Mouse (Mus musculus) embryonic stem cell, embryonic (primary cell): ENCODE data around the gene Anp32b.

Experiments
- CTCF ChIA-PET, 4 experiments: fragments of 300-600 bp in 2 of 4; fragments of 350-600 bp in 2 of 4; sonication (Branson Sonifier 250); formaldehyde crosslinking; loops; one replicate each; lab custom pipeline; 2022; ENCODE audit warnings: inconsistent platforms in 2 of 4; lab: Charles Lee
- POLR2A ChIA-PET, 4 experiments: fragments of 300-600 bp in 2 of 4; fragments of 350-600 bp in 2 of 4; sonication (Branson Sonifier 250); formaldehyde crosslinking; loops; one replicate each; lab custom pipeline; 2022; ENCODE audit warnings: antibody characterized with exemption in 4 of 4, inconsistent platforms in 1 of 4; lab: Charles Lee

The Anp32b gene

DNA sequence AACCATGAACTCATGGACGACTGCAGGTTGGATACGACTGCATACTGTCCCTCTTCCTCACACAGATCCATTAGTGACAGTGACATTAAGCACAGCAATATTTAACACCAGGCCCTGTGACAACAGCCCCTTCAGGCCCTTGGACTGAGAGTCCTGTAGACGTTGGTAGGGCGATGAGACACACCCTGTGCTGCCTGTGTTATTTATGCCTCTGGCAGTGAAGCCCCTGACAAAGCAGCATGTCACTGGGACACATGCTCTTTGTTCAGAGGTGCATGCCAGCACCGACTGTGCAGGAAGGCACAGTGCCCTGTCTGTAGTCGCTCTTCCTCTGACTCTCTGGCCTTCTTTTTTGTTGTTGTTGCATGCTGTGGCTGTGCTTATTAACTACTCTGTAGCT is 1.8 kb upstream of the Anp32b start:
- ChIA-PET POLR2A (interaction anchor here (0.6 to 4.9 kb wide), 21 partner anchors 8 to 1252 kb away, joined by 3 to 68 read pairs (median 4); partner anchors contain the start of gene Trmo (in 3 of the 4)), CTCF (no interaction called here)

GRCm38 (mm10) chr4:46450020-46450518 is 633 bp upstream of the Anp32b start:
- POLR2A ChIA-PET, result interaction anchor here (0.6 to 4.9 kb wide), 76 partner anchors 8 to 993 kb away, joined by 3 to 68 read pairs (median 4); partner anchors contain the start of genes Trmo (in 4 of the 4), Nans (in 1 of the 4) and Xpa (in 1 of the 4)
- CTCF ChIA-PET, result interaction anchor here in 3 of 4 experiments (0.6 to 1.6 kb wide), 6 partner anchors 18 to 1912 kb away, joined by 3 to 6 read pairs (median 3); no protein-coding TSS in a partner anchor

DNA sequence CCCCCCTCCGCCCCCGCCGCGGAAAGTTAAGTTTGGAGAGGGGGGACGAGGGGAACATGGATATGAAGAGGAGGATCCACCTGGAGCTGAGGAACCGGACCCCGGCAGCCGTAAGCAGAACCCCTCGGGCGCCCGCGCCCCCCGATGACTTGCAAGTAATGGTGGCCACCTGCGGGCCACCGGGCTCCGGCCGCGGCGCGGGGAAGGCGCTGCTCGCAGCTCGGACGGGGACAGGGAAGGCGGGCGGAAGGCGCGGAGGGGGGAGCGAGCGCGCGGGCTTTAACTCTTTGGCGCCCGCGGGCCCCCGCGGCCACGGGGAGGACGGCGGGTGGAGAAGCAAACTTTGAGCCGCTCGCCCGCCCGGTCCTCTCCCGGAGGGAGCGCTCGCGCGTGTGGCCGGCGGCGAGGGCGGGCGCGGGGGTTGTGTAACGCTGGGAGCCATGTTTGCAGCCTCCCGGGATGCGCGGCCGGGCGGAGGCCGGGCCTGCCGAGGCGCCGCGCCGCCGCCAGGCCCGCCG is 597 bp downstream of the Anp32b start:
- ChIA-PET CTCF (interaction anchor here in 1 of 4 experiments (1.6 kb wide), 1 partner anchor 61 kb away, joined by 6 read pairs; no protein-coding TSS in a partner anchor), POLR2A (interaction anchor here (0.5 to 4.9 kb wide), 55 partner anchors 8 to 1572 kb away, joined by 3 to 68 read pairs (median 4); partner anchors contain the start of genes Trmo (in 4 of the 4), Nans (in 1 of the 4) and Xpa (in 1 of the 4))

- CTCF ChIA-PET, result interaction anchor here in 1 of 4 experiments (1.1 kb wide), 1 partner anchor 61 kb away, joined by 3 read pairs; no protein-coding TSS in a partner anchor
These were observed 1.2 kb downstream of the Anp32b start for GRCm38 (mm10) chr4:46451758-46452480.

DNA sequence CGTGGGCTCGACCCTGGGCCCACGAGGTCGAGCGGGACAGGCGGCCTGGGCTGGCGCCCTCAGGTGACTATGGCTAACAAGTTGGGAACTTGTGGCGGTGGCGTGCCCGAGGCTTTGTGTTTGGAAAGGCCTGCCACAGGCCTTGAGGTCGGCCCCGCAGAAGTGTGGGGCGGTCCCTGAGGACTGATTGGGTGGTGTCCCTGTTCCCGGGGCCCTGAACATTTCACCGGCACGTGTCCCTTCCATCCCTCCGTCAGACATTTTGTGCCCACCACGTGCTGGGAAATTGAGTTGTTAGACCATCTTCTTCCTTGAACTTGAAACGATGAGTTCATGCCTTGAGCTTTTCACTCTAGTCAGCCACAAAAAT is 1.8 kb downstream of the Anp32b start:
- POLR2A ChIA-PET, result interaction anchor here (1.0 to 18.9 kb wide), 14 partner anchors 11 to 1749 kb away, joined by 3 to 581 read pairs (median 6); partner anchors contain the start of genes Trmo (in 2 of the 4) and Foxe1 (in 1 of the 4)
- CTCF ChIA-PET, result interaction anchor here in 1 of 4 experiments (1.1 kb wide), 1 partner anchor 62 kb away, joined by 3 read pairs; no protein-coding TSS in a partner anchor

More at GRCm38 (mm10) chr4:46451758-46452480, 1.2 kb downstream of the Anp32b start:
- POLR2A ChIA-PET, result interaction anchor here (1.0 to 18.9 kb wide), 15 partner anchors 8 to 1749 kb away, joined by 3 to 581 read pairs (median 7); partner anchors contain the start of gene Trmo (in 3 of the 4)

DNA sequence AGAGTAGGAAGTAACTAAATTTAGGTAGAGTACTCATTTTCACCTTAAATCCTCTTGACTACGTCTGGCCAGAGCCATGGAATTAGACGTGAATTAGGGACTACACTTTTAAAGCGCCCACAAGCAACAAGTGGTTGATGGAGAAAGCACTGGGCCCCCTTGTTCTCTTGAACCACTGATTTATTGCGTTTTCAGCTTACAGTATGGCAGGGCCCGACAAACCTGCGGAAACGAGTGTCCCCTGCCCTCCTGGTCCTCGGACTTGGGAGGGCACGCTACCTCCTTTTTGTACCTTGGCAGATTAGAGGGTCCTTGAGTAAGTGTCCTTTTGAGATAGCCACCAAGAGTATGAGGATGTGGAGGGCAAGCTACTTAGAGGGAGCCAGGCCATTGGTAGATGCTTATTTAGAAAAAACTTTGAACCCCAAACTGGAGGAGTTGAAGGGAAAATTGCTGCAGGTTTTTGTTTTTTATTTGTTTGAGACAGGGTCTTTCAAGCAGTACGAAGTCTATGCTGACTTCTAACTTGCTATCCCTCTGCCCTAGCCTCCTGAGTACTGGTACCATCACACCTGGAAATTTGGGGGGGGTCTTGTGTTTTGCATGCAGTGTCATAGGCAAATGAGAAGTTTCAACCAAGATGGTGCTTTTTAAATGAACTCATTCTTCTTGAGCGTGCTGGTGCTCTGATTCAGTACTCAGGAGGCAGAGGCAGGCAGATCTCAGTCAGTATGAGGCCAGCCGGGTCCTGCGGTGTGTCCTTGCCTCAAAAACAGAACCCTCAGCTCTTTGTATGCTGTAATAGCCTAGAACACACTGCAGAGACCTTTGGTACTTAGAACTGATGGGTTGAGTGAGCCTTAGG is 2.4 kb downstream of the Anp32b start:
- CTCF ChIA-PET, result interaction anchor here in 1 of 4 experiments (1.1 kb wide), 1 partner anchor 62 kb away, joined by 3 read pairs; no protein-coding TSS in a partner anchor
- POLR2A ChIA-PET, result interaction anchor here (0.6 to 18.9 kb wide), 26 partner anchors 8 to 1750 kb away, joined by 3 to 581 read pairs (median 4); partner anchors contain the start of genes Trmo (in 2 of the 4) and Foxe1 (in 1 of the 4)

- ChIA-PET POLR2A (interaction anchor here (0.6 to 18.9 kb wide), 35 partner anchors 9 to 1703 kb away, joined by 3 to 581 read pairs (median 4); partner anchors contain the start of genes Trmo (in 2 of the 4) and Foxe1 (in 1 of the 4)), CTCF (interaction anchor here in 2 of 4 experiments (0.9 to 1.1 kb wide), 3 partner anchors 9 to 45 kb away, joined by 3 read pairs; no protein-coding TSS in a partner anchor)
These were observed 3.6 kb downstream of the Anp32b start for GRCm38 (mm10) chr4:46454097-46454864.

- CTCF ChIA-PET, result no interaction called here
- POLR2A ChIA-PET, result interaction anchor here (0.8 to 18.9 kb wide), 16 partner anchors 8 to 90 kb away, joined by 3 to 581 read pairs (median 4); partner anchors contain the start of gene Trmo (in 1 of the 4)
These were observed 6.1 kb downstream of the Anp32b start for GRCm38 (mm10) chr4:46456762-46457161.

- ChIA-PET CTCF (no interaction called here), POLR2A (interaction anchor here (0.8 to 18.9 kb wide), 14 partner anchors 8 to 75 kb away, joined by 3 to 581 read pairs (median 4); partner anchors contain the start of genes Nans (in 1 of the 4) and Trmo (in 1 of the 4))
These were observed 6.5 kb downstream of the Anp32b start for GRCm38 (mm10) chr4:46457186-46457585.

GRCm38 (mm10) chr4:46458411-46458810 is 7.7 kb downstream of the Anp32b start:
- ChIA-PET CTCF (no interaction called here), POLR2A (interaction anchor here in 3 of 4 experiments (0.6 to 18.9 kb wide), 10 partner anchors 8 to 169 kb away, joined by 3 to 581 read pairs (median 4); partner anchors contain the start of genes Anp32b (in 1 of the 3) and Nans (in 1 of the 3))

DNA sequence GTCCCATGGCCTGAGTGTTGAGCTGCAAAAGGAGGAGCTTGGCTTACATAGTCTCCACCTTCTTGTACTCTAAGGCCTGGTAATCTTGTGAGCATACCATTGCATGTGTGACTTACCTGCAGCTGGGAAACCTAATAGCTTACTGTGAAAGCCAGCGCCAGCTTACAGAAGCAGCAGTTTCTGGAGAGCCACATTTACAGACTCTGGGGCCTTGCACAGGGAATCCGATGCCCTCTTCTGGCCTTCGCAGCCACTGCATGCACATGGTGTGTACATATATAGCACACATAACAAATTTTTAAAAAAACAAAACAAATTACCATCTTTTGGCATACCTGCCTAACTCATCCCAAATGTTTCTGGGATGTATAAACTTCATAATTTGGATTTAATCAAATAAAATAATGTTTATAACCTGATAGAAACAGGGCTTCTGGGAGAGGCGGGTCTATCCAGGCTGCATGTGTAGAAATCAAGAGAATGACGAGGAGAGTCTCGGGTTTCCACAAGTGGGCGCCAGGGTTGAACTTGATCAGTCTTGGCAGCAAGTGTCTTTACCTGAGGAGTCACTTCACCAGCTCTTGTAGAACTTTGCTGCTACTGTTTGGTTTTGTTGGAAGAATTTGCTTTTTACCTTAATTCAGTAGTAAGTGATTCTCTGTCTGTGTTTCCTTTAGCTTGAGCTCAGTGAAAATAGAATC is 12.6 kb downstream of the Anp32b start:
- CTCF ChIA-PET, result interaction anchor here (0.6 to 2.0 kb wide), 18 partner anchors 9 to 131 kb away, joined by 3 to 15 read pairs (median 4); partner anchors contain the start of genes Trim14 (in 1 of the 4) and Trmo (in 1 of the 4)
- POLR2A ChIA-PET, result interaction anchor here (0.8 to 26.9 kb wide), 20 partner anchors 2 to 294 kb away, joined by 3 to 581 read pairs (median 6); partner anchors contain the start of genes Anp32b (in 3 of the 4), Trmo (in 3 of the 4) and Nans (in 2 of the 4)

DNA sequence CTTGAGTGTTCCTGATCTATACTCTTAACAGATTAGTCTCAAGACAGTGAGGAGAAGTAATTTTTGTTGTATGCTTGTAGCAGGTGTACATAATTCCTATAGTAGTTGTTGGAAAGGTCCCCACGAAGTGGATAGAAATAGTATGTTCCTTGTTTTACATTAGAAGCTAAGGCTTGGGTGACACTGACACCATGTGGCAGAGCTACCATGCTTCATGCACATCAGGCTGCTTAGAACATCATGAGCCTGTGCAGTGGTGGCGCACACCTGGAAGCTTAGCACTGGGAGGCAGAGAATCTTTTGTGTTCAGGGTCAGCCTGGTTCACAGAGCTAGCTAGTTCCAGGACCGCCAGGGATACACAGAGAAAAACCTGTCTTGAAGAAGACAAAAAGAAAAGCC is 15.0 kb downstream of the Anp32b start:
- CTCF ChIA-PET, result interaction anchor here in 1 of 4 experiments (1.0 to 1.7 kb wide), 2 partner anchors 33 to 75 kb away, joined by 3 to 4 read pairs; no protein-coding TSS in a partner anchor

GRCm38 (mm10) chr4:46475101-46475500 is 24.4 kb downstream of the Anp32b start:
- POLR2A ChIA-PET, result interaction anchor here in 3 of 4 experiments (0.6 to 26.9 kb wide), 11 partner anchors 10 to 523 kb away, joined by 3 to 581 read pairs (median 7); partner anchors contain the start of genes Anp32b (in 3 of the 3) and Nans (in 1 of the 3)
- CTCF ChIA-PET, result interaction anchor here in 2 of 4 experiments (0.6 to 1.4 kb wide), 6 partner anchors 11 to 575 kb away, joined by 3 to 5 read pairs (median 4); no protein-coding TSS in a partner anchor

More for the DNA sequence above, 15.0 kb downstream of the Anp32b start:
- POLR2A ChIA-PET, result interaction anchor here (0.8 to 26.9 kb wide), 12 partner anchors 4 to 76 kb away, joined by 3 to 581 read pairs (median 4); partner anchors contain the start of genes Anp32b (in 3 of the 4) and Trmo (in 1 of the 4)

DNA sequence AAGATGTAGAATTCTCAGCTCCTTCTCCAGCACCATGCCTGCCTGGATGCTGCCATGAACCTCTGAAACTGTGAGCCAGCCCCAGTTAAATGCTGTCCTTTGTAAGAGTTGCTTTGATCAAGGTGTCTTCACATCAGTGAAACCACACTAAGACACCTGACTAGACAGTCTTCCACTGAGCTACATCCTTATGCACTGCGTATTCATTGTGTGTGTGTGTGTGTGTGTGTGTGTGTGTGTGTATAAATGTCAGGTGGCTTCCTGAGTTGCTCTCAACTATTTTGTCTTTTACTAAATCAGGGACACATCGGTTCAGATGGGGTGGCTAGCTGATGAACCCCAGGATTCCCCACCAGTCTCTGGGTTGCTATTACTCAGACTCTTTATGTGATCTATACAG is 28.4 kb downstream of the Anp32b start:
- ChIA-PET CTCF (interaction anchor here in 3 of 4 experiments (0.6 to 1.7 kb wide), 5 partner anchors 17 to 176 kb away, joined by 3 to 5 read pairs (median 4); no protein-coding TSS in a partner anchor), POLR2A (interaction anchor here in 2 of 4 experiments (0.9 to 26.9 kb wide), 4 partner anchors 10 to 29 kb away, joined by 3 to 581 read pairs (median 3); partner anchors contain the start of genes Anp32b (in 1 of the 2) and Nans (in 1 of the 2))
